Mouse (Mus musculus) layer of hippocampus, postnatal 36 days (tissue): ENCODE measurements around the gene Leng9. TPM values are rescaled to one million over a fixed set of nuclear protein-coding genes. Genes with fewer than 3 reads are reported as not detected.
"Not testable (repeated sequence)": the region's sequence is repeated elsewhere in the genome, so short reads cannot be mapped to it uniquely, and the experiment has no call there.

ENCODE experiments used
- DNase-seq, 2 experiments: peaks; one replicate each; pipeline ENCODE4 v3.0.0; 2022
- total RNA-seq, 2 experiments: library from RNA; stranded (reverse); gene quantifications; 2 replicates each; pipeline ENCODE4 v1.2.3; 2021

Leng9 gene
- total RNA-seq, result 1 to 10 TPM; 5.5 to 5.9 TPM

DNA sequence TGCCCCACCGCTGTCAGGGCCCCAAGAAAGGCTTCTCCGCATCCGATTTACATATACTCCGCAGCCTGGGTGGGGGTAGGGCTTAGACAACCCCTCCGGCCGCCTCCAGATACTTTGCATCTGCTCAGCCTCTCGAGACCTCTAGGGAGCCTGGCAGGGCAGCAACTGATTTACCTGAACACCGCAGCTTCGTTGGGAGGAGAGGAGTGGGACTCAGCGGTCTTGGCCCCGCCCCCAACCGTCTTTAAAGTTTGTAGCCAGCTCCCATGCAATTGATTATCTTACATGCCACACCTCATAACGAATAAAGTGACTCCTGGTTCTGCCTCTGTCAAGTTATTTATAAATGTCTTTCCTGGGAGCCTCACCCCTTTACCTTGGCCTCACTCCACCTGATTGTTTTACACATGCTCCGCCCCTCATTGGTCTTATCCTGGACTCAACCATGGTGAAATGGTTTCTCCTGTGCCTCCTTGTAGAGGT lies at the start of gene Leng9:
Leng9 (minus strand) TSS at position 316 of the 483 bp plus-strand sequence.
- no peak for DNase-seq

DNA sequence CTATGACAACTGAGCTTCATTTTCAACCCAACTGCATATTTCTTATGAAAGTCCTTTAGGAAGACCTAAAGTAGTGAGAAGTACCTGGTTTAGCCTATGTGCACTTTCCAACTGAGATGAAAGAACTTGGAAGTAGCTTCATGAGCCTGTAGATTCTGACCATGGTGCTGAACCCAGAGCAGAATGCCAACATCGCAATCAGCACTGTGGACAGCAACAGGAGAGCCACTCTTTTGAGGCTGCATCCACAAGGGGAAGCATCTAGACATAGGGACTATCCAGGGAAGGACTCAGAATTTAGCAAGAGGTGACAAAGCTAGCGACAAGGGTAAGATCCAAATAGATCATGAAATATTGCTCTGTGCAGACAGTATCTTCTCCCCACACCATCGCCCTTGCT lies 28.3 kb upstream of the Leng9 start:
- DNase-seq, result no peak

DNA sequence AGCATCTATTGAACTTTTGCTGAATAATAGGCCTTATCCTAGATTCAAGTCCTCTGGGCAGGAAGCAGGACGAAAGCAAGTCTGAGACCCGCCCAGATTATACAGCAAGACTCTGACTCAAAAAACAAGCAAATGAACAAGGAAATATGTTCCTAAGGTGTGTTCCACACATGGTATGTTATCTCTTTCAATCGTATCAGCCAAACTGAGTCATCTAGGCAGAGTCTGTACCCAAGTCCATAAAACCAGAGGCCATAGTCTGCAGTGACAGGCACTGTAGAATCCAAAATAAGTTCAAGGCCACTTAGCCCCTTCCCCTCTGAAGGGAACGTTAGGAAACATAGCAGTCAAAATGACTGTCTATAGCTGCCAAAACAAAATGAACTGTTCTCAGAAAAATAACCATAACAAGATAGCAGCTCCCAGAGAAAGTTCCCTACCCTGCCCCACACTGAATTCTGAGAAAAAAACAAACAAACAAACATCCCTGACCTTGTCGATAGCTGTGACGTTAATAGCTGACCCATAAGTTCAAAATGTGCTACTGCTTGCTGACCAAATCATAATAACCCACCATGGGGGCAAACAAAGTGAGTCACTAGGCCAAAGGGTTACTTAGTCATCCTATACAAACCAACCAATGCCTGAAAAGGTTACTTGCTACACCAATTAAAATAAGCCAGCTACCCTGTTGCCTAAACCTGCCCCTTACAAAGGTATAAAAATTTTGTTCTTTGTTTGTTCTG lies 20.2 kb upstream of the Leng9 start:
- no peak for DNase-seq

DNA sequence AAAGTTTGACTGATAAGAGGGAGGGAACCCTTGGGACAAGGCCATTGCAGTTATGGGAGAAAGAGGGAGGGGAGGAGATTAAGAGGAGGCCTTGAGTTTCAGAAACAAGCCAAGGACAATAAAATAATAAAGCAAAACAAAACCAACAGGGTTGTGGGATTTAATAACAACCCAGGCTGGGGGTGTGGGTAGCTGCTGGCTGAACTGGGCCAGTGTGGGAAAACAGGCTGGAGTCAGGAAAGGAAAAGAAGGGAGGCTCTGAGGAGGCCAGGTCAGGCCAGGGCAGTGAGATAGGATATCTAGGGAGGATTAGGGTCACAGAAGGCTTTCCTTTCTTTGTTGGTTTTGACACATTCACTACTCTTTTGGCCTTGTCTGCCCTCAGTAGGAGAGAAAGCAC lies 16.9 kb upstream of the Leng9 start:
- no peak for DNase-seq

DNA sequence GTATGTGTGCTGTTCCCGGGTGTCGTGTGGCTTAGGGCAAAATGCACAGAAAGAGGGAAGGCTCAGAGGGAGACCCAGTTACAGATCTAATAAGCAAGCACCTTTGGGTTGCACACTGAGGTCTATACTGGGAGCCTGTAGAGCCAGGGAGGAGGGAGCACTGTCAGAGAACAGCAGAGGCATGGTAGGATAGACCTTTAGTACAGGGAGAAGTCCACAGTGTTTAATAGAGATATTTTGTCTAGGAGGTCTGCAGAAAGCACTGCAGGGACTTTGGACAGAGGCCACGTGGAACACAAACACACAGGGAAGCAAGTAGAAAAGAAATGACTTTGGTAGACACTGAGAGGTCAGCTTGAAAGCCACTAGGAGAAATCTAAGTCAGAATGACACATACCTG lies 15.1 kb upstream of the Leng9 start:
- DNase-seq, result no peak

DNA sequence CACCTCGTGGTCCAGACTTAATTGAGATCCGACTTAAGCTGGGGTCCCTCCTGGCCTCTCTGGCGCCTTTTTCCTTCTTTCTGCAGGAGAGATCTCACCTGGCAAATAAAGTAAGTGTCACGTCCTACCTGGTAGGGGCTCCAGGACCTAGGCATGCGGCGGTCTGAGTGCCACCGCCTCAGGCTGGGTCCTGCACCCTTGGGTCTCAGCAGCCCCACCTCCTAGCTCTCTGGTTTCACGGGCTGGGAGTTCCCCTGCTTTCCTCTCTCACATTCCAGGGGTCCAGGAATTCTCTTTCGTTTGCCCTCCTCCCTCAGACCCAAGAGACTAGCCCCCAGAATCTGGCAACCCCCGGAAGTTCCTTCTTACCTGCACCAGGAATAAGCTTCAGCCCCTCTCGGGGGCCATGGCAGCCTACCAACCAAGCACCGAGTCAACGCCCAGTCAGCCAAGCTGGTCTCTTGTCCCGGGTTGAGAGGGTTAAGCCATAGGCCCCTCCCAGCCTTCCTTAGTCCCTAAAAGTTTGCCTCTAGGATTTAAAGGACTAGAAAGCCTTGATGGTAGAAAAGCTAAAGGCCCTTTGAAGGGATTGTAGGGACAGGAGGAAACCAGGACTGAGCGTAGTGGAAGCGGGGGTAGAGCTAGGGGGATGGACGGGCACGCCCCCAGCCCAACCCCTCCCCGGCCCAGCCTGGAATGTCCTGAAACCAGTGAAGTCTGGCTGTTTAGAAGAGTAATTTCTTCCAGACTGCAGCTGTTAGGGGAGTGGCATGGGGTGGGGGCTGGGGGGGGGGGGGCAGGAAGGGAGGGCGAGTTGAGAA lies 14.1 kb upstream of the Leng9 start, which contains the start of gene Cdc42ep5:
Cdc42ep5 (minus strand) TSS at position 771 of the 821 bp plus-strand sequence.
- DNase-seq, result no peak

DNA sequence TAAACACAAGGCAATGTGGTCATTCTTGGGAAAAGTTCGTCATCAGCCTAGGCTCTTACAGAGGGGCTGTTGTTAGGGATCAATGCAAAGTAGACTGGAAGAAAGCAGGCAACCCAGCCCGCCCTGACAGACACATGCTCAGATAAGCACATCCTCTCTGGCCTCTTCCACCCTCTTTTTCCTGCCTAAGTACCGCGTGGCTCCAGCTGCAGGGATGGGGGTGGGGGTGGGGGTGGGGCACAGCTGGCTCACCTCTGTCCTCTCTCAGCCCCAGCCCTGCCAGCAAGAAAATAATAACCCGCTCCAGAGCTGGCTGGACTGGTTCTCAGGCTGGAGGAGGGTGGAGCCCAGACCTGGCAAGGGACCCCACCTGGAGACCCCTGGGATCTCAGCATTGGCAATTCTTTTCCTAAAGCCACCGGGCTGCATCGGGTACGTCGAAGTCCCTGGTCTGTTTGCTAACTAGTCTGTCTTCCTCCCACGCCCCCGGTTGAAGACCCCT lies 13.4 kb upstream of the Leng9 start:
- DNase-seq, result no peak

DNA sequence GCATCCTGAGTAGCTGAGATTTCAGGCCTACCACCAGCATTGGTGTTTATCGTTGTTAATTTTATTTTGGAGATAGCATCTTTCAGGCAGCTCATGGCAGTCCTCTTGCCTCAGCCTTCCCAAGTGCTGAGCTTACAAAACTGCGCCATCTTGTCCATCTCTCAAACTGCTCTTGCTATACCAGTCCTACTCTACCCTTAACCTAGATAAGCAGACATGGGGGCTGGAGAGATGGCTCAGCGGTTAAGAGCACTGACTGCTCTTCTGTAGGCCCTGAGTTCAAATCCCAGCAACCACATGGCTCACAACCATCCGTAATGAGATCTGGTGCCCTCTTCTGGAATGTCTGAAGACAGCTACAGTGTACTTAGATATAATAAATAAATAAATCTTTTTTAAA lies 11.4 kb upstream of the Leng9 start:
- not testable (repeated sequence) for DNase-seq

DNA sequence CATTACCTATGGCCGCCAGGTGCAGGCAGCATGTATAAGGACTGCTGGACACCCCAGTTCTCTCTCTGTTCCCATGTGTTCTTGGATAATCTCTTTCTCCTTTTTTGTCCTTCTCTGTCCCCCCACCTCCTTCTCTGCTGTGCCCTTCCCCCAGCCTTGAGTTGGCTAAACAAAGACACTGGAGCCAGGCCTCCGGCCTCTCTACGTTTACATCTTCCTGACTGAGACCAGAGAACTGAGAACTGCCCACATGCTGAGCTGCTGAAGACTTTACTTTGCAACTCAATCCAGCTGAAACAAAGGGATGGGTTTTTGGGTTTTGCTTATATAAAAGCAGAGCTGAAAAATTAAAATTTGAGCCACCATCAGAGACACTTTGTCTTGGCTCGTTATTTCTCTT lies 4.8 kb upstream of the Leng9 start:
- no peak for DNase-seq

DNA sequence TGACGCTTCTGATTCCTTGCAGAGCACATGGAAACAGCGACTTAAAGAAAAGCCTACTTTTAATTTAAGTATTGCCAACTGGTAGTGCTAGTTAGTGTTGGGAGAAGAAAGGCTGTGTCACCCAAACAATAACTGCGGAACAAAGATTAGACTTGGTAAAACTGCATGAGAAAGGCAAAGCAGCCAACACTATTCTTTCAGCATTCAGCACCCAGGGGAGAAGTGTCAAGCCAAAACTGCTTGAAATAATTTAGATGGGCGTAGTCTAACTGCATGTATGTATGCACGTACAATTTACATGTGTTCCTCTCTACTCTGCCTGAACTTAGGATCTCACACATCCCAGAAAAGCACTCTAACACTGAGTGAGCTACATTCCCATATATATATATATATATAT lies 4.2 kb upstream of the Leng9 start:
- no peak for DNase-seq

DNA sequence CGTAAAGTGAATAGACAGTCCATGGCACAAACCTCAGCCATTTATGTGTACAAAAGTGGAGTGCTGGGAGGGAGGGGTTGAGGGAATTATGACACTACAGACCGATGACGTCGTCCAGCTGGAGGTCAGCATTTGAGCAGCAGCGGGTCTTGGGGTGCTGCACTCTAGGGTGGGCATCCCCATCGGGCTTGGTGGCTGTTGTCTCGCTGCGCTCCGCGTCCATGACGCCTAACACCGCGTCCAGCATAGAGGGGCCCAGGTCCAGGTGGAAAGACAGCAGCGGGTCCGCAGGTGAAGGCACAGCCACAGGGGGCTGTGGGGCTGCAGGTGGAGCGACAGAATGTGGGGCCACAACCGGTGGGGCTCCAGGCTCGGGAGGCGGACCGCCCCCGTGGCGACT lies 1.1 kb upstream of the Leng9 start:
- no peak for DNase-seq

DNA sequence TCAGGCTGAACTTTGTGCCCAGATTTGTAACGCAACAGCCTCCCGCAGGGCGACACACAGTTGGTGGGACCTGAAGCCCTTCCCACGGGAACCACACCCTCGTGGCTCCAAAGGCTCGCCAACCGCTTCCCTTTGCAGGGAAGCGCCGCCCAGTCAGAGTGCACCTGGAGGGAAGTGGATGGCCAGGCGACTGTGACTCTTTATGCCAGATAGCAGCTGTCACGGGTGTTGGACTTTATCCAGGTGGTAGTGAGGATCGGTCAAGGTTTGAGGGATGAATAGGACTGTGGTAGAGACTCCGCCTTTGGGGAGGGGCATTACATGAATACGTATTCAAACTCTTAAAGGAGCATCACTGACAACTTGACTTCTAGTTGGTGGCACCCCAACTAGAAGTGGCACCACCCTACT lies 642 bp upstream of the Leng9 start:
- DNase-seq, result no peak

DNA sequence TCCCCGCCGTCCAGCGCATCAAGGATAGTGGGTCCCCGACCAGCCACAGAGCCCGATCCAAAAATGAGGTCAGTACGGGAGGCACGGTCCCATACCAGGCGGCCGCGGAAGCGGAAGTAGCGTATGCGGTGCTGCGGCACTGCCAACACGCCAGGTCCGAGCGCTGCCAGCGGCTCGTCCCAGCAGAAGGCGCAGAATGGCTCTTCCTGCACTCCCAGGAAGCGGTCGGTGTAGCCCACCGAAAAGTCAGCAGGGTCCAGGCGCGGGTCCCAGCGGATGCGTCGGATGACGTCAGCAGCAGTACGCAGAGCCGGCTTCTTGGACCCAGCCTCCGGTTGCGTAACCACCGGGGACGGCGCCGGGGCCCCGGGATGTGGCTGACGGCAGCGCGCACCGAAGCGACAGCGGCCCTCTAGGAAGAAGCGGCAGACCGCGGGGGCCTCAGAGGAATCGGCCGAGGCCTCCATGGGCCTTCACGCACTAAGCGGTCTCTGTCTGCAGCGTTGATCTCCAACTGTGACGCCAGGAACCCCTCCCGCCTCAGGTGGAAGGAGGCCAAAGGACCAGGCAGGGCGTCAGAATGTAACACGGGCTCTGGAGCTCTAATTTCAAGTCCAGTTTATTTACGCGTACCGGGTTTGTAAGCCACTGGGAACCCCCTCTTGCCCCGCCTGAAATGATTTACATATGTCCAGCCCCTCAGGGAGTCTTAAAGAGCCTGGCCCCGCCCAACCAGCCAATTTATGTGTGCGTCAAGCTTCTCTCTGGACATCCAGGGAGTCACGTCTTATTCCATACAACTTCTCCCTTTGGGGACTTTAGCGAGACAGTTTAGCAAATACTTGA lies 742 bp downstream of the Leng9 start:
- DNase-seq, result peak; percentile 88 to 89

DNA sequence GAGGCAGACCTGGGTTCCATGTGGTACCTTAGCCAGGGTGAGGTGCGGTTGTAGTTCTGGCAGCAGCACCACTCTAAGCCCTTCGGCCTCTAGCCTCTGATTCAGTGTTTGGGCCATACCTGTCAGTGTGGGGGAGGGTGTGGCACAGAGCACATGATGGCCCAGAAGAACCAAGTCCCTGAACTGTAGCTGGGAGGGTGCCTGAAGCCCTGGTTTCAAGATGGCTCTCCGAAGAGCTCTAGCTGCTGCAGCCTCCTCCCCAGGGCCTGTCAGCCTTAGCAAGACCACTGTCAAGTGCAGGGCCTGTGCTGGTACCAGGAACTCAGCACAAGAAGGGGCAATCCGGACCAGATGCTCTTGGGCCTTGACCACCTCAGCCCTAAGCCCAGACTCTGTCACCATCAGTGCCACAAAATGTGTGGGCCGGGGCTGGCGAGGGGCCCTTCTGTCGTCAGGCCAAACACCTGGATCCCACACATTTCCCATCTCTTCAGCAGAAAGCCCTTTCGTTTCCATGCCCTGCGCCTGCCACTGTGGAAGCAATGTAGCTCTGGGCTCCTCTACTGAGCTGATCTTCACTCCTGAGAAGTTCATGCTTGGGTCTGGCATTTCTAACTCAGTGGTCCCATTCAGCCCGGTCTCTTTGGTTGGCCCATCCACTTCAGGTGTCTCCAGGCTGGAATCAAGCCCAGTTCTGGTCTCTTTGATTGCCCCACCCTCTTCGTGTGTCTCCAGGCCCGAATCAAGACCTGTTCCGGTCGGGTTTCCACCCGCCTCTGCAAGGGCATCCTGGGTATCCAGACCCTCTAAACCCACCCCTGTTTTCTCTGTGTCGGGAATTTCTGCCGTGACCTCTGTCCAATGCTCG lies 1.6 kb downstream of the Leng9 start:
- no peak for DNase-seq

DNA sequence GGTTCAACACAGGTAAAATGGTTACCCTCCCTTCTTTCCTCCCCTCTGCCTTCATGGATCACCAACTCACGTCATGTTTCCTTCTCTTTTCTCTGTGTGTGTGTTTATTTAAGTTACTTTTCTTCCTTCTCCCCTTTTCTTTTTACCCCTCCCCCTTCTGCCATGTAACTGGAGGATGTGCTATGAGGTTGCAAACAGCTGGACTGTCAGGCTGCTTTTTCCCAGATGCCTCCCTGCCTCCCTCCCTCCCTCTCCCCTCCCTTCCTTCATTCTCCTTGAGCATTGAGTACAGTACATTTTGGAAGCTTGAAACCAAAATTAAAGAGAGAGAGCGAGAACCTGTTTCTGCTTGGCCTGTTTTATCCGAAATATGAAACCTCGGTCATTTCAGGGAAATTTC lies 2.3 kb downstream of the Leng9 start:
- no peak for DNase-seq

DNA sequence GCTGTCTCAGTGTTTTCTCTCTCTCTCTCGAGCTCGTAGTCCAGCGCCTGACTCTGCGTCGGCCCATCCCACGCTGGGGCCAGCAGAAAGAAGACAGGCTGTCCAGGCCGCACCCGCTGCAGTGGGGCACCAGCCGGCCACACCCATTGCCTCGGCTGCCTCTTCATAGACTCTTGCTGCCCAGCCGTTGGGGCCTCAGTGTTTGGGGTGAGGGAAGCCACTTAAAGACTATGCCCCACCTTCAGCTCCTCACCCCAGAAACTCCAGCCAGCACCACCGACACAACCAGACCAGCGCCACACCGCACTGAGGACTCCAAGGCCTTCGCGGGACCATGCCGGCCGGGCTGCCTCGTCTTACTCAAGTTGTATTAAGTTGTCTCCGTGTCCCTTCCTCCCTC lies 2.8 kb downstream of the Leng9 start:
- no peak for DNase-seq

DNA sequence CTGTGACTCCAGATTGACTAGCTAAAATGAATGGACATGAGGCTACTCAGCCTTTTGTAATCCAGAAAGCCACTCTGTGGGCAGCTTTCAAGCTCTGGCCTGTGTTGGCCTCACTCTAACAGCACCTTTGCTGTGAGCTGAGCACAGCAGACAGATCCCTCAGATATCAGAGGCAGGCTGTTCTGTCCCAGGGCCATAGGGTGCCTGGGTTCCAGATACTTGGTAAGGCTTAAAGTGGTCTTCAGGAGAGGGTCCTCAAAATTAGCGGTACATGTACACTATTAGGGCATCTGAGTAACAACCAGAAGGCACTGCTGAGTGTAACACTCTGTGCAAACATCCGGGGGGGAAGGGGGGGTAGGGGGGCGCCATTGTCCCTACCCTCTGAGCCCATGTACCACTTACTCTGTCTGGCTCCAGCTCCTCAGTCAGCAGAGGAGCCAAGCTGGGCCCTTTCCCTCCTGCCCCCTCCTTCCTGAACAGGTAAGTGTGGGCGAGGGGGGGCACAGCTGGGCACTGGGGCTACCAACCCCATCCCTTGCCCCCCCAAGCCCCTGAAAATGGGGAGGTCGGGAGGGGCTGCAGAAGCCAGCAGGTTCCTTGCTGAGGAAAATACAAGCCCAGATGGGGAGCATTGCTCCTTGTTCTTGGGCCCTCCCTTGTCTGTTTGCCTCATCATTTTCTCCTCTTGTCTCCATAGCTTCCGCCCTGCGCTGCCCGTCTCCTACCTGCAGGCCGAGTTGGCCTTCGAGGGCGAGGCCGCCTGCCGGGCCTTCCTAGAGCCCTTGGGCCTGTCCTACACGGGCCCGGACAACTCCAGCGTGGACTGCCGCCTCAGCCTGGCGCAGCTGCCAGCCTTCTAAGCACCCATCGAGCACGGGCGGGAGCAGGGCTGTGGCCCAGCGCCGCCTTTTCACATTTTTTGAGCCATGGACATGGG lies 3.7 kb downstream of the Leng9 start:
- no peak for DNase-seq

DNA sequence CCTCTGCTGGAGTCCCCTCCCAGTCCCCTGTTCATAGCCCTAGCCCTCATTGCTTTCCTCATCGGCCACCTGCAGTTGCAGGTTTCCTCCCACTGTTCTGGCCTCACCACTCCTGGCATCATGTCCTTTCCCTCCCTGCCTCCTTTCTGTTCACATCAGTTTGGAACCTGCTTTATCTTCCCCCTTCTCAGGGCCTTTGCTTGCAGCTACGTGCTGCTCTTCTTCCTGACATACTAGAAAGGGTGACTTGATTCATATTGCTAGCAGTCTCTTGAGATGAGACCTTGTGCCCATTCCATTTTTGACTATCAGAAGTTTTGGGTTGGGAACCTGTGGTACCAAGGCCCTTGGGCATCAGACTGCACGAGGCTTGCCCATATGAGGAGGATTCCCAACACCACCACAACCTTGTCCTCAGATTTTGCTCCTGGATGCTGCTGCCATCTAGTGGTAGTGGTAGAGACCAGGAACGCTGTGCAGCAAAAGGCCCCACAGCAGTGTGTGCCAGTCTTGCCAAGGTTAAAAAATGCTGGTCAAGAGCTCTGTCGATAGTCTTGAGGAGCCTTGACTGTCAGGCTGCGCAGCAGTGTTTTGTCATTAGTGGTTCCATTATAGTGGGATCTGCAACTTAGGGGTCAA lies 4.5 kb downstream of the Leng9 start:
- peak in 1 of 2 experiments; percentile 62 for DNase-seq

DNA sequence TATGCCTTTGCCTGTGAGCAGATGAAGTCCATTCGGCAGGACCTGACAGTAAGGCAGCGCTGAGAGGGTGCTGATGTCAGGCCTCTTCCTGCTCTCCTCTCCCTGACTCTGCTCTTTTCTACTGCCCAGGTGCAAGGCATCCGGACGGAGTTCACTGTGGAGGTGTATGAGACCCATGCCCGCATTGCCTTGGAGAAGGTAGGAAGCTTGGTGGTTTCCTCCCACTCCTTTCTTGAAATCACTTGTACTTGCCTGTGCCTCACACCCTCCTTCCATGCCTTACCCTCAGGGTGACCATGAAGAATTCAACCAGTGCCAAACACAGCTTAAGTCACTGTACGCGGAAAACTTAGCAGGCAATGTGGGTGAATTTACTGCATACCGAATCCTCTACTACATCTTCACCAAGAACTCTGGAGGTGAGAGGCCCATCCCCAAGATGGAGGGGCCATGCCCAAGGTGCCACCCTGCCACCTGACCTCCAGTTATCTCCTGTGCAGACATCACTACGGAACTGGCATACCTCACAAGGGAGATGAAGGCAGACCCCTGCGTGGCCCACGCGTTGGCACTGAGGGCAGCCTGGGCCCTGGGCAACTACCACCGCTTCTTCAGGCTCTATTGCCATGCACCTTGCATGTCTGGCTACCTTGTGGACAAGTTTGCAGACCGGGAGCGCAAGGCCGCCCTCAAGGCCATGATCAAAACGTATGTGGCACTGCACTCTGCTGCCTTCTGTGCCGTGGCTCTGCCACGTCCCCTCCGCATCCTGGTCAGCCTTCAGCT lies 5.2 kb downstream of the Leng9 start:
- DNase-seq, result no peak
